Mouse (Mus musculus) brain, embryonic 14.5 days (tissue): ENCODE data around the gene Jade1.

ENCODE experiments used
- CTCF ChIP-seq: fragments of 200-500 bp; IDR thresholded peaks from 2 replicates; pipeline ENCODE4 v1.5.1; 2012; ENCODE audit warnings: inconsistent platforms, mild to moderate bottlenecking, moderate library complexity, borderline replicate concordance; ENCODE audit not compliant: insufficient read depth, insufficient read length; ENCODE audit errors: extremely low read depth
- POLR2A ChIP-seq: fragments of 200-500 bp; IDR thresholded peaks from 2 replicates; pipeline ENCODE4 v1.6.1; 2012; ENCODE audit warnings: mild to moderate bottlenecking, inconsistent platforms, borderline replicate concordance; ENCODE audit not compliant: poor library complexity, insufficient read depth, insufficient read length, severe bottlenecking; ENCODE audit errors: extremely low read depth

GRCm38 (mm10) chr3:41544451-41544850 is 11.1 kb upstream of the Jade1 start:
- TF ChIP-seq CTCF (no peak), POLR2A (no peak)
